Mouse (Mus musculus) liver, adult 2 months (tissue): Measurements from ENCODE around the gene Clip2. TPM values are rescaled to one million over a fixed set of nuclear protein-coding genes. Genes with fewer than 3 reads are reported as not detected.
"Not testable (repeated sequence)": the region's sequence is repeated elsewhere in the genome, so short reads cannot be mapped to it uniquely, and the experiment has no call there.

Experiments used
- DNase-seq: peaks from one replicate; pipeline ENCODE4 v3.0.0-alpha.2; 2011; ENCODE audit warnings: low read depth, low spot score; ENCODE audit errors: extremely low read depth
- H3K27ac ChIP-seq: fragments of 200-500 bp; replicated peaks from 2 replicates; pipeline ENCODE4 v1.5.1; 2012; ENCODE audit warnings: low read depth, mild to moderate bottlenecking, control low read depth, inconsistent platforms, low read length; ENCODE audit not compliant: insufficient read depth
- H3K27me3 ChIP-seq: fragments of 200-500 bp; 2 replicates; pipeline ENCODE4 v1.6.1; 2012; ENCODE audit warnings: mild to moderate bottlenecking, moderate library complexity, low read length, inconsistent platforms; ENCODE audit not compliant: control insufficient read depth, insufficient read depth
- H3K36me3 ChIP-seq: fragments of 200-500 bp; 2 replicates; pipeline ENCODE4 v1.6.1; 2012; ENCODE audit warnings: low read length, inconsistent platforms; ENCODE audit not compliant: control insufficient read depth, insufficient read depth
- H3K4me1 ChIP-seq: fragments of 200-500 bp; 2 replicates; pipeline ENCODE4 v1.6.1; 2011; ENCODE audit warnings: low read length; ENCODE audit not compliant: control insufficient read depth, insufficient read depth
- H3K4me3 ChIP-seq: fragments of 200-500 bp; 2 replicates; pipeline ENCODE4 v1.5.1; 2011; ENCODE audit warnings: low read depth, mild to moderate bottlenecking, control low read depth, low read length, moderate library complexity; ENCODE audit not compliant: insufficient read depth
- H3K79me2 ChIP-seq: fragments of 200-500 bp; 2 replicates; pipeline ENCODE4 v1.6.1; 2012; ENCODE audit warnings: inconsistent platforms, mild to moderate bottlenecking, low read length, moderate library complexity; ENCODE audit not compliant: control insufficient read depth, insufficient read depth
- H3K9ac ChIP-seq: fragments of 200-500 bp; 2 replicates; pipeline ENCODE4 v1.6.1; 2012; ENCODE audit warnings: low read depth, mild to moderate bottlenecking, control low read depth, inconsistent platforms, low read length
- CTCF ChIP-seq: fragments of 200-500 bp; IDR thresholded peaks from 2 replicates; pipeline ENCODE4 v1.5.1; 2011; ENCODE audit warnings: low read depth, low read length, control low read depth
- POLR2A ChIP-seq: fragments of 200-500 bp; IDR thresholded peaks from 2 replicates; pipeline ENCODE4 v1.6.1; 2011; ENCODE audit warnings: low read length, control low read depth; ENCODE audit not compliant: insufficient read depth; ENCODE audit errors: extremely low read depth
- WGBS: fragments of 180-500 bp; shearing (Covaris S2); methylation state at CpG from one replicate; pipeline ENCODE4 v1.1.7; 2018; 5-methylcytosine and 5-hydroxymethylcytosine counted together
- polyA plus RNA-seq: library from polyadenylated mRNA; depleted of rRNA; stranded (reverse); fragments of >200 nt; gene quantifications from 2 replicates; pipeline ENCODE4 v1.2.3, GENCODE M21; 2012
- total RNA-seq: library from RNA; depleted of rRNA; stranded (reverse); fragments of >200 nt; gene quantifications from 2 replicates; pipeline ENCODE4 v1.2.3, GENCODE M21; 2014

Gene Clip2
- total and polyA plus RNA-seq, 2 experiments: 0.92 to 1.6 TPM

- H3K79me2 ChIP-seq: no peaks in the 10 kb centered on the region
- H3K4me3 ChIP-seq: no peak overlapping the region
- H3K4me1 ChIP-seq: no peaks in the 10 kb centered on the region
- 74% methylated on average over 11 of the region's 11 CpGs for WGBS
- no peaks in the 10 kb centered on the region for H3K36me3 ChIP-seq
- no peak overlapping the region for H3K27ac ChIP-seq
- TF ChIP-seq CTCF: no peak
- no peak for TF ChIP-seq POLR2A
- H3K27me3 ChIP-seq: no peaks in the 10 kb centered on the region
- DNase-seq: no peak
- no peak overlapping the region for H3K9ac ChIP-seq
Measured at GRCm38 (mm10) chr5:134482331-134482730, 69.9 kb downstream of the Clip2 start.

GRCm38 (mm10) chr5:134478886-134479285, 73.3 kb downstream of the Clip2 start:
- H3K27me3 ChIP-seq, H3K79me2 ChIP-seq, H3K9ac ChIP-seq, H3K4me3 ChIP-seq, DNase-seq, H3K36me3 ChIP-seq, H3K4me1 ChIP-seq, H3K27ac ChIP-seq: not testable (repeated sequence)

- H3K9ac ChIP-seq, H3K27ac ChIP-seq, H3K4me1 ChIP-seq, H3K4me3 ChIP-seq, H3K79me2 ChIP-seq, H3K27me3 ChIP-seq, H3K36me3 ChIP-seq, DNase-seq: not testable (repeated sequence)
- WGBS: 97% methylated on average over 7 of the region's 7 CpGs
Measured at GRCm38 (mm10) chr5:134475686-134476085, 76.5 kb downstream of the Clip2 start.

GRCm38 (mm10) chr5:134475006-134475605, 77.1 kb downstream of the Clip2 start:
- Histone ChIP-seq H3K27me3 (no peaks in the 10 kb centered on the region), H3K9ac (no peak overlapping the region)
- DNase-seq: no peak

GRCm38 (mm10) chr5:134473902-134474301, 78.3 kb downstream of the Clip2 start:
- Histone ChIP-seq H3K4me1 (no peaks in the 10 kb centered on the region), H3K79me2 (no peaks in the 10 kb centered on the region), H3K9ac (no peak overlapping the region), H3K27ac (no peak overlapping the region), H3K36me3 (no peaks in the 10 kb centered on the region), H3K4me3 (no peak overlapping the region), H3K27me3 (no peaks in the 10 kb centered on the region)
- TF ChIP-seq POLR2A (no peak), CTCF (peak; percentile 68)
- WGBS: 86% methylated on average over 2 of the region's 2 CpGs
- DNase-seq: peak; percentile 43

More at GRCm38 (mm10) chr5:134475006-134475605, 77.1 kb downstream of the Clip2 start:
- 95% methylated on average over 6 of the region's 6 CpGs for WGBS
- Histone ChIP-seq H3K36me3 (no peaks in the 10 kb centered on the region), H3K79me2 (no peaks in the 10 kb centered on the region), H3K4me3 (no peak overlapping the region), H3K27ac (no peak overlapping the region), H3K4me1 (no peaks in the 10 kb centered on the region)
- TF ChIP-seq POLR2A (no peak), CTCF (peak; percentile 57)

- Histone ChIP-seq H3K27me3 (no peaks in the 10 kb centered on the region), H3K4me3 (no peak overlapping the region), H3K36me3 (no peaks in the 10 kb centered on the region), H3K79me2 (no peaks in the 10 kb centered on the region), H3K9ac (no peak overlapping the region), H3K27ac (no peak overlapping the region), H3K4me1 (no peaks in the 10 kb centered on the region)
- 88% methylated on average over 8 of the region's 8 CpGs for WGBS
- TF ChIP-seq CTCF (no peak), POLR2A (no peak)
- DNase-seq: no peak
Measured at GRCm38 (mm10) chr5:134470538-134471169, 81.6 kb downstream of the Clip2 start.
